ENCODE assay signal across 8 mouse cellular contexts in the genomic region with DNA sequence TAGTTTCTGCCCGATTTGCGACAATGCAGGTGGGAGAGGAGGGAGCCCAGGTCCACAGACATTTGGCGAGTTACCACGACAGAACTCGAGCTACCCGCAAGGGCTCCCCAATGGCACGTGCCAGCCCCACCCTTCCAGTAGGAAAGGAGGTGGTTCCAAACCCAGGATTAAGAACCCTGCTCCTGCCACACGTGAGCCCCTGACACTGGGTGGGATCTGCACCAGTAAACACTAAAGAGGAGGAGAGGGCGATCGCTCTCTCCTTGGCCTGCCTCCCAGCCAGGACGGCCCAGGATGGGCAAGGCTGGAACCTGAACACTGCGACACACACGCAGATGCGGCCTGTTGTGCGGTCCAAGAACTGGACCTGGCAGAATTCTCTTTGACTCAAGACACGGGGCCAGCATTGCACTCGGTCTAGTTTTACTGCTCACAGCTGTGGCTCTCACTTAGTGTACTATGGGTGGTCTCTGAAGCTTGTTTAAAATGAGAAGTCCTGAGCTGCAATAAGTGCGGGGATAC. TPM values are rescaled to one million over a fixed set of nuclear protein-coding genes. Genes with fewer than 3 reads are reported as not detected.
DNase-seq lines count a peak whose midpoint lies in the region; ATAC-seq and TF ChIP-seq lines count a peak whose summit lies in the region.

No protein-coding gene starts in this region.

- DNase-seq in liver, embryonic 11.5 days (ENCODE audit: low spot score), result peak; percentile 35
- no peak for DNase-seq in liver
- DNase-seq in embryonic facial prominence, embryonic 10.5 days (ENCODE audit: low spot score), result peak; percentile 59
- DNase-seq in kidney, postnatal 0 days (ENCODE audit: low spot score), result peak; percentile 34
- DNase-seq in right cerebral cortex, adult 18-20 months, result peak; percentile 40
- DNase-seq in natural killer cell, adult 2 months (ENCODE audit: low spot score in 2 of 2), result no peak

- H3K4me3 ChIP-seq in liver, embryonic 11.5 days (ENCODE audit: low read depth, low read length), result peak overlapping the region; percentile 61
- peak overlapping the region; percentile 80 for H3K4me3 ChIP-seq in embryonic facial prominence, embryonic 10.5 days
- peak overlapping the region; percentile 84 for H3K4me3 ChIP-seq in heart, embryonic 15.5 days
- H3K4me3 ChIP-seq in kidney, postnatal 0 days (replicated peaks; ENCODE audit: low read depth, low read length), result peak overlapping the region; percentile 18; the same call in 1 of the 2 replicates
- H3K4me3 ChIP-seq in lung, embryonic 16.5 days (ENCODE audit: low read length), result peak overlapping the region; percentile 39

- TF ChIP-seq CTCF in kidney, postnatal 0 days (IDR thresholded peaks at IDR 0.05; ENCODE audit: low read depth), result no peak

- no peaks in the 10 kb centered on the region for H3K36me3 ChIP-seq in liver, embryonic 11.5 days (ENCODE audit: control insufficient read depth, insufficient read depth, low read length)
- H3K36me3 ChIP-seq in embryonic facial prominence, embryonic 10.5 days (replicated peaks), result no peaks in the 10 kb centered on the region
- no peaks in the 10 kb centered on the region for H3K36me3 ChIP-seq in heart, embryonic 15.5 days
- no peaks in the 10 kb centered on the region for H3K36me3 ChIP-seq in kidney, postnatal 0 days (ENCODE audit: insufficient read depth, low read length)
- no peaks in the 10 kb centered on the region for H3K36me3 ChIP-seq in lung, embryonic 16.5 days (ENCODE audit: control insufficient read depth, insufficient read depth, low read length)

- H3K9me3 ChIP-seq in liver, embryonic 11.5 days (ENCODE audit: control insufficient read depth, low read length), result no peaks in the 10 kb centered on the region
- no peaks in the 10 kb centered on the region for H3K9me3 ChIP-seq in embryonic facial prominence, embryonic 10.5 days
- H3K9me3 ChIP-seq in heart, embryonic 15.5 days (replicated peaks), result no peaks in the 10 kb centered on the region
- H3K9me3 ChIP-seq in kidney, postnatal 0 days (replicated peaks; ENCODE audit: low read length), result no peaks in the 10 kb centered on the region
- no peaks in the 10 kb centered on the region for H3K9me3 ChIP-seq in lung, embryonic 16.5 days (ENCODE audit: control insufficient read depth, low read length)

- H3K27me3 ChIP-seq in liver, embryonic 11.5 days (replicated peaks; ENCODE audit: control insufficient read depth, insufficient read depth, low read length), result peaks cover 35% of the 10 kb centered on the region
- peaks cover 86% of the 10 kb centered on the region for H3K27me3 ChIP-seq in embryonic facial prominence, embryonic 10.5 days (replicated peaks; ENCODE audit: low read depth, poor library complexity, severe bottlenecking)
- 0 out of 2 replicates have a peak, but pooled peaks cover 4% of the 10 kb centered on the region for H3K27me3 ChIP-seq in heart, embryonic 15.5 days
- H3K27me3 ChIP-seq in kidney, postnatal 0 days (ENCODE audit: insufficient read depth, low read length), result 0 out of 2 replicates have a peak, but pooled peaks cover 3% of the 10 kb centered on the region
- peaks cover 6% of the 10 kb centered on the region; the same call in 1 of the 2 replicates for H3K27me3 ChIP-seq in lung, embryonic 16.5 days (ENCODE audit: control insufficient read depth, insufficient read depth, low read depth, low read length)

- no peak overlapping the region for H3K27ac ChIP-seq in liver, embryonic 11.5 days (ENCODE audit: low read depth, low read length)
- H3K27ac ChIP-seq in embryonic facial prominence, embryonic 10.5 days (replicated peaks), result peak overlapping the region; percentile 61
- H3K27ac ChIP-seq in heart, embryonic 15.5 days, result no peak overlapping the region
- no peak overlapping the region for H3K27ac ChIP-seq in kidney, postnatal 0 days
- no peak overlapping the region for H3K27ac ChIP-seq in lung, embryonic 16.5 days (ENCODE audit: low read length)

- WGBS in liver, embryonic 11.5 days, result 4% methylated on average over 18 of the region's 18 CpGs
- WGBS in embryonic facial prominence, embryonic 10.5 days, result under 1% methylated on average over 18 of the region's 18 CpGs
- WGBS in heart, embryonic 15.5 days, result 3% methylated on average over 18 of the region's 18 CpGs
- 3% methylated on average over 18 of the region's 18 CpGs for WGBS in kidney, postnatal 0 days
- WGBS in lung, embryonic 16.5 days, result 3% methylated on average over 18 of the region's 18 CpGs

- no peak overlapping the region for H3K9ac ChIP-seq in liver, embryonic 11.5 days (ENCODE audit: low read depth, low read length)
- peak overlapping the region; percentile 39 for H3K9ac ChIP-seq in heart, embryonic 15.5 days
- 0 out of 2 replicates have a peak overlapping the region, but pooled peaks have one; percentile 20 for H3K9ac ChIP-seq in kidney, postnatal 0 days (ENCODE audit: low read depth, low read length)
- H3K9ac ChIP-seq in lung, embryonic 16.5 days (ENCODE audit: low read length), result peak overlapping the region; percentile 30; the same call in 1 of the 2 replicates

- peak; percentile 46; the same call in 1 of the 2 replicates for ATAC-seq in liver, embryonic 11.5 days (replicated peaks; ENCODE audit: low FRiP score)
- ATAC-seq in heart, embryonic 15.5 days (replicated peaks; ENCODE audit: insufficient number of reproducible peaks, insufficient read depth, low FRiP score, low read depth), result peak; percentile 41; the same call in 1 of the 2 replicates
- peak; percentile 50; the same call in 1 of the 2 replicates for ATAC-seq in kidney, postnatal 0 days (replicated peaks; ENCODE audit: low FRiP score, low read depth)
- ATAC-seq in lung, embryonic 16.5 days (ENCODE audit: low read depth), result peak; percentile 55

- peak overlapping the region; percentile 98 for H3K4me2 ChIP-seq in liver, embryonic 11.5 days
- H3K4me2 ChIP-seq in heart, embryonic 15.5 days, result peak overlapping the region; percentile 97
- peak overlapping the region; percentile 100 for H3K4me2 ChIP-seq in kidney, postnatal 0 days (ENCODE audit: low read length)
- peak overlapping the region; percentile 99 for H3K4me2 ChIP-seq in lung, embryonic 16.5 days (ENCODE audit: low read depth, low read length)

- H3K4me1 ChIP-seq in liver, embryonic 11.5 days (replicated peaks; ENCODE audit: control insufficient read depth, insufficient read depth, low read length), result peaks cover 6% of the 10 kb centered on the region; the same call in 1 of the 2 replicates
- H3K4me1 ChIP-seq in embryonic facial prominence, embryonic 10.5 days, result peaks cover 21% of the 10 kb centered on the region
- peaks cover 13% of the 10 kb centered on the region for H3K4me1 ChIP-seq in heart, embryonic 15.5 days (replicated peaks)
- H3K4me1 ChIP-seq in kidney, postnatal 0 days (replicated peaks; ENCODE audit: insufficient read depth, low read length), result peaks cover 4% of the 10 kb centered on the region; the same call in 1 of the 2 replicates
- peaks cover 12% of the 10 kb centered on the region for H3K4me1 ChIP-seq in lung, embryonic 16.5 days (replicated peaks; ENCODE audit: control insufficient read depth, insufficient read depth, low read length)

RNA-seq across cellular contexts. Expression of a gene that starts 0.6 kb away (rescaled TPM):
- polyA plus RNA-seq in liver, embryonic 11.5 days (2014; fragmentation: Nextera tagmentation; extraction: Ambion mirVana), result 11.2 and 13.3 TPM in 2 replicates
- polyA plus RNA-seq in embryonic facial prominence, embryonic 10.5 days (2016; fragmentation: Nextera tagmentation; extraction: Ambion mirVana), result 11.8 and 13.5 TPM in 2 replicates
- 33.1 and 33.4 TPM in 2 replicates for polyA plus RNA-seq in heart, embryonic 15.5 days (2015; fragmentation: Nextera tagmentation; extraction: Ambion mirVana)
- 6.9 and 7.3 TPM in 2 replicates for polyA plus RNA-seq in kidney, postnatal 0 days (2015; fragmentation: Nextera tagmentation; extraction: Ambion mirVana)
- 17.3 and 18.1 TPM in 2 replicates for polyA plus RNA-seq in lung, embryonic 16.5 days (2015; fragmentation: Nextera tagmentation; extraction: Ambion mirVana)

Comparison
In these comparisons a context has a peak if more than half of its experiments do, and no peak if none do; other contexts are left out.
1. DNase-seq: peak in liver, embryonic 11.5 days (single experiment), embryonic facial prominence, embryonic 10.5 days (single experiment), kidney, postnatal 0 days (single experiment) and right cerebral cortex, adult 18-20 months (single experiment); none in liver (single experiment) and natural killer cell, adult 2 months (0 of 2).
2. H3K4me3 ChIP-seq: peak in every context shown above with its lines; median percentile 84 in heart, embryonic 15.5 days; 80 in embryonic facial prominence, embryonic 10.5 days; 61 in liver, embryonic 11.5 days; 39 in lung, embryonic 16.5 days; 18 in kidney, postnatal 0 days.
3. Peak in every context shown above with its lines, with median percentiles within 50 percentile points of each other: ATAC-seq and H3K4me2 ChIP-seq.